Mouse (Mus musculus) stomach, embryonic 15.5 days (tissue): ENCODE data around the gene Nedd4. TPM values are rescaled to one million over a fixed set of nuclear protein-coding genes. Genes with fewer than 3 reads are reported as not detected.

Experiments used
- ATAC-seq: fragments of 200-750 bp; cut with Nextera tagmentation; 2 replicates; pipeline ENCODE4 v1.8.0; 2017; ENCODE audit warnings: low read depth, moderate number of reproducible peaks, moderate TSS enrichment; ENCODE audit not compliant: insufficient read depth, low FRiP score
- H3K27ac ChIP-seq: fragments of 300-500 bp; sonication (generic); 2 replicates; pipeline ENCODE4 v1.5.1; 2015; ENCODE audit warnings: mild to moderate bottlenecking, inconsistent platforms
- H3K27me3 ChIP-seq: fragments of 300-500 bp; sonication (generic); replicated peaks from 2 replicates; pipeline ENCODE4 v1.6.1; 2015; ENCODE audit warnings: inconsistent platforms
- H3K36me3 ChIP-seq: fragments of 300-500 bp; sonication (generic); 2 replicates; pipeline ENCODE4 v1.6.1; 2015; ENCODE audit warnings: inconsistent platforms
- H3K4me1 ChIP-seq: fragments of 300-500 bp; sonication (generic); 2 replicates; pipeline ENCODE4 v1.6.1; 2015; ENCODE audit warnings: inconsistent platforms
- H3K4me2 ChIP-seq: fragments of 300-500 bp; sonication (generic); 2 replicates; pipeline ENCODE4 v1.6.1; 2015; ENCODE audit warnings: mild to moderate bottlenecking, inconsistent platforms
- H3K4me3 ChIP-seq: fragments of 300-500 bp; sonication (generic); replicated peaks from 2 replicates; pipeline ENCODE4 v1.5.1; 2015; ENCODE audit warnings: inconsistent platforms
- H3K9ac ChIP-seq: fragments of 300-500 bp; sonication (generic); 2 replicates; pipeline ENCODE4 v1.6.1; 2015; ENCODE audit warnings: inconsistent platforms
- H3K9me3 ChIP-seq: fragments of 300-500 bp; sonication (generic); 2 replicates; pipeline ENCODE4 v1.6.1; 2016; ENCODE audit warnings: inconsistent platforms
- WGBS: fragments of 180-500 bp; shearing (Covaris S2); methylation state at CpG from one replicate; pipeline ENCODE4 v1.1.7; 2015; 5-methylcytosine and 5-hydroxymethylcytosine counted together
- polyA plus RNA-seq: library from polyadenylated mRNA; unstranded; fragments of >200 nt; fragmentation: Nextera tagmentation; extraction: Ambion mirVana; gene quantifications from 2 replicates; pipeline ENCODE4 v1.2.1, GENCODE M21; 2015

Gene Nedd4
- polyA plus RNA-seq, 1 experiment from 2014 or later: 502 TPM

GRCm38 (mm10) chr9:72705270-72705669 lies 43.1 kb downstream of the Nedd4 start:
- H3K4me3 ChIP-seq: no peak overlapping the region
- no peak overlapping the region for H3K27ac ChIP-seq
- 82% methylated on average over 2 of the region's 2 CpGs for WGBS
- no peak overlapping the region for H3K4me2 ChIP-seq
- no peaks in the 10 kb centered on the region for H3K9me3 ChIP-seq
- no peak overlapping the region for H3K9ac ChIP-seq
- peaks cover 5% of the 10 kb centered on the region for H3K4me1 ChIP-seq
- no peaks in the 10 kb centered on the region for H3K27me3 ChIP-seq
- peaks cover 51% of the 10 kb centered on the region for H3K36me3 ChIP-seq
- ATAC-seq: no peak

GRCm38 (mm10) chr9:72707999-72708398 lies 45.9 kb downstream of the Nedd4 start:
- H3K27ac ChIP-seq: no peak overlapping the region
- H3K4me2 ChIP-seq: no peak overlapping the region
- no peaks in the 10 kb centered on the region for H3K27me3 ChIP-seq
- peaks cover 51% of the 10 kb centered on the region for H3K36me3 ChIP-seq
- no peaks in the 10 kb centered on the region for H3K9me3 ChIP-seq
- 87% methylated on average over 2 of the region's 2 CpGs for WGBS
- H3K4me1 ChIP-seq: 0 out of 2 replicates have a peak, but pooled peaks cover 3% of the 10 kb centered on the region
- no peak overlapping the region for H3K9ac ChIP-seq
- no peak for ATAC-seq
- H3K4me3 ChIP-seq: no peak overlapping the region

GRCm38 (mm10) chr9:72708690-72709089 lies 46.5 kb downstream of the Nedd4 start:
- no peaks in the 10 kb centered on the region for H3K27me3 ChIP-seq
- H3K4me2 ChIP-seq: no peak overlapping the region
- H3K4me3 ChIP-seq: no peak overlapping the region
- H3K27ac ChIP-seq: no peak overlapping the region
- WGBS: 85% methylated on average over 5 of the region's 5 CpGs
- no peaks in the 10 kb centered on the region for H3K9me3 ChIP-seq
- peaks cover 53% of the 10 kb centered on the region for H3K36me3 ChIP-seq
- no peak for ATAC-seq
- H3K9ac ChIP-seq: no peak overlapping the region
- 0 out of 2 replicates have a peak, but pooled peaks cover 3% of the 10 kb centered on the region for H3K4me1 ChIP-seq

DNA sequence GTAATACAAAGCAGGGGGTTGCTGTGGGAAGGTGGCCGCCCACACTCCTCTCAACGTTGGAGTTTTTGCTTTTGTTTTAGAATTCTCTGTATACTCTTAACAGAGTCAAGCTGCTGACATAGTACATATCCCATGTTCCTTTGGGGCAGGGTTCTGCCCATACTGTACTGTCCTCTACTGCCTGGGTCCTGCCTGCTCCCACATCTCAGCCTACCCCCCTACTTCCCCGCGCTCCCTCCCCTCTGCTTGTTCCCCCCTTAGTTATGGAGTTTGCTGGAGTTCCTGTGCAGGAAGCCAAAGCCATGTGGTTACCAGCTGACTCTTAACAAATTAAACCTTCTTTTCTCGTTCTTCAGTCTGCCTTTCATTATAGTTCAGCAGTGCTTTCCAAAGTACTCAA lies 47.9 kb downstream of the Nedd4 start:
- ATAC-seq: no peak; the same call in 1 of the 2 replicates
- Histone ChIP-seq H3K36me3 (peaks cover 57% of the 10 kb centered on the region), H3K9me3 (no peaks in the 10 kb centered on the region)

DNA sequence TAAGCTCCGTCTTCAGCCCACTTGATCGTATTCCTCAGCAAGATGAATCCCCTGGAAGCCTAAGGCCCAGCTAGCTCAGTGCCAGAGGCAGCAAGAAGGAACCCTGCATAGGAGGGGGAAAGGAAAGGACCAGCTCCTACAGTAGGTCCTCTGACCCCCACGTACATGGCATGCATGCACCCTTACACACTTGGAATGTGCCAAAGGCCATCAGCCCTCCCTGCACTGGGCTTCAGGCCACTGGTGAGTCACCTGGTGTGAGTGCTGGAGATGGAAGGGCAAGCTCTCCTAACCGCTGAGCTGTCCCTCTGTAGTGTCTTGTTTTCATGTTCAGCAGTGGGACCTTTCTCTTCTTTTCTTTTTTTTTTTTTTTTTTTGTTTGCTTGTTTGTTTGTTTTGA lies 52.8 kb downstream of the Nedd4 start:
- no peak overlapping the region for H3K4me3 ChIP-seq
- H3K27ac ChIP-seq: no peak overlapping the region
- ATAC-seq: no peak
- no peak overlapping the region for H3K9ac ChIP-seq
- H3K36me3 ChIP-seq: peaks cover 58% of the 10 kb centered on the region
- H3K4me2 ChIP-seq: no peak overlapping the region
- H3K9me3 ChIP-seq: no peaks in the 10 kb centered on the region
- H3K4me1 ChIP-seq: no peaks in the 10 kb centered on the region
- WGBS: 84% methylated on average over 4 of the region's 4 CpGs
- H3K27me3 ChIP-seq: no peaks in the 10 kb centered on the region

More for the DNA sequence above, 47.9 kb downstream of the Nedd4 start:
- Histone ChIP-seq H3K4me3 (no peak overlapping the region), H3K4me2 (no peak overlapping the region), H3K27me3 (no peaks in the 10 kb centered on the region), H3K4me1 (0 out of 2 replicates have a peak, but pooled peaks cover 3% of the 10 kb centered on the region), H3K27ac (no peak overlapping the region), H3K9ac (no peak overlapping the region)
- WGBS: 69% methylated on average over 5 of the region's 5 CpGs

- Histone ChIP-seq H3K9ac (no peak overlapping the region), H3K9me3 (no peaks in the 10 kb centered on the region), H3K4me2 (no peak overlapping the region), H3K27me3 (no peaks in the 10 kb centered on the region), H3K36me3 (peaks cover 64% of the 10 kb centered on the region), H3K27ac (no peak overlapping the region), H3K4me1 (no peaks in the 10 kb centered on the region), H3K4me3 (no peak overlapping the region)
- no peak for ATAC-seq
- WGBS: 90% methylated on average over 7 of the region's 7 CpGs
These were observed 54.1 kb downstream of the Nedd4 start for GRCm38 (mm10) chr9:72716200-72716599.

- H3K9ac ChIP-seq: no peak overlapping the region
- WGBS: 86% methylated on average over 4 of the region's 4 CpGs
- H3K4me1 ChIP-seq: no peaks in the 10 kb centered on the region
- no peak overlapping the region for H3K27ac ChIP-seq
- no peaks in the 10 kb centered on the region for H3K27me3 ChIP-seq
- H3K9me3 ChIP-seq: no peaks in the 10 kb centered on the region
- H3K4me3 ChIP-seq: no peak overlapping the region
- no peak overlapping the region for H3K4me2 ChIP-seq
- no peak for ATAC-seq
- H3K36me3 ChIP-seq: peaks cover 67% of the 10 kb centered on the region
These were observed 57.0 kb downstream of the Nedd4 start for GRCm38 (mm10) chr9:72719143-72719542.

GRCm38 (mm10) chr9:72721221-72721620 lies 59.1 kb downstream of the Nedd4 start:
- no peak for ATAC-seq

GRCm38 (mm10) chr9:72722622-72723021 lies 60.5 kb downstream of the Nedd4 start:
- Histone ChIP-seq H3K27ac (no peak overlapping the region), H3K4me3 (no peak overlapping the region), H3K36me3 (peaks cover 81% of the 10 kb centered on the region), H3K9me3 (no peaks in the 10 kb centered on the region), H3K4me1 (no peaks in the 10 kb centered on the region), H3K4me2 (no peak overlapping the region), H3K27me3 (no peaks in the 10 kb centered on the region), H3K9ac (no peak overlapping the region)
- WGBS: 94% methylated on average over 3 of the region's 3 CpGs
- no peak for ATAC-seq

More at GRCm38 (mm10) chr9:72721221-72721620, 59.1 kb downstream of the Nedd4 start:
- WGBS: 86% methylated on average over 14 of the region's 14 CpGs
- Histone ChIP-seq H3K36me3 (peaks cover 76% of the 10 kb centered on the region), H3K9me3 (no peaks in the 10 kb centered on the region), H3K27me3 (no peaks in the 10 kb centered on the region), H3K4me3 (no peak overlapping the region), H3K9ac (no peak overlapping the region), H3K4me2 (no peak overlapping the region), H3K27ac (no peak overlapping the region), H3K4me1 (no peaks in the 10 kb centered on the region)

DNA sequence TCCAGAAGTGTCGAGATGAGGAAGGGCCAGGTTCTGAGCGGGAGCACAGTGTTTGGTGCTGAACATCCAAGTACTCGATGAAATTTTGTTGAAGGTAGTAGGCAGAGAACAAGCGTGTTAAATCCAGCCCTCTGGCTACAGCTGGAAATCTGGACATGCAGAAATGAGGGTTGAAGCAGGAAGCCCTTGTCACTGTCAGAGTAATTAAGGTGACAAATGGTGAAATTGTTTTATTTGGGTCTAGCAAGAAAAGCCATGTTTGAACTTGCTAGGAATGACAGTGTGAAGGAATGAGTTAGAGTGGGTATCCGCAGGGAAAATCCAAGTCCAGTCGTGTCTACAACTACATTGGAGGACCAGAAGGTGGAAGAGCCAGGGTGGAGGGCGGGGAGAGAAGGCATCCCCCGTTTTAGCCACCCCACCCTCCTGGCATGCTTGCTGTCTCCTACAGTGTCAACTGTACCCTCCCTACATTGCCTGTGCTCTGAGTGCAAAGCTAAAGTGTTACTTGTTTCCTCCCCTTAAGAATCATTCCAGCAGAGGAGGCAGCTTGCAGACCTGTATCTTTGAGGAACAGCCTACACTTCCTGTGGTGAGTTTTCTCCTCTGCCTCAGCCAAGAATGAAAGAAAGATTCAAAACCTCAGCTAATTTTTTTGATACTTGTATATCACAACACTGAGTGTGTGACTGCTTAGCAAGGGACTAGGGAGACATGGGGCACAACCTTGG lies 62.5 kb downstream of the Nedd4 start:
- Histone ChIP-seq H3K36me3 (peaks cover 76% of the 10 kb centered on the region), H3K27me3 (no peaks in the 10 kb centered on the region), H3K27ac (no peak overlapping the region; the same call in 1 of the 2 replicates), H3K9me3 (no peaks in the 10 kb centered on the region), H3K4me1 (no peaks in the 10 kb centered on the region), H3K9ac (0 out of 2 replicates have a peak overlapping the region, but pooled peaks have one; percentile 1), H3K4me2 (no peak overlapping the region), H3K4me3 (no peak overlapping the region)
- ATAC-seq: no peak
- WGBS: 53% methylated on average over 8 of the region's 8 CpGs

GRCm38 (mm10) chr9:72733966-72734365 lies 71.8 kb downstream of the Nedd4 start:
- Histone ChIP-seq H3K27me3 (no peaks in the 10 kb centered on the region), H3K4me2 (no peak overlapping the region), H3K9me3 (no peaks in the 10 kb centered on the region), H3K27ac (no peak overlapping the region), H3K9ac (no peak overlapping the region), H3K36me3 (peaks cover 65% of the 10 kb centered on the region), H3K4me3 (no peak overlapping the region), H3K4me1 (no peaks in the 10 kb centered on the region)
- WGBS: 35% methylated on average over 3 of the region's 3 CpGs
- no peak for ATAC-seq

DNA sequence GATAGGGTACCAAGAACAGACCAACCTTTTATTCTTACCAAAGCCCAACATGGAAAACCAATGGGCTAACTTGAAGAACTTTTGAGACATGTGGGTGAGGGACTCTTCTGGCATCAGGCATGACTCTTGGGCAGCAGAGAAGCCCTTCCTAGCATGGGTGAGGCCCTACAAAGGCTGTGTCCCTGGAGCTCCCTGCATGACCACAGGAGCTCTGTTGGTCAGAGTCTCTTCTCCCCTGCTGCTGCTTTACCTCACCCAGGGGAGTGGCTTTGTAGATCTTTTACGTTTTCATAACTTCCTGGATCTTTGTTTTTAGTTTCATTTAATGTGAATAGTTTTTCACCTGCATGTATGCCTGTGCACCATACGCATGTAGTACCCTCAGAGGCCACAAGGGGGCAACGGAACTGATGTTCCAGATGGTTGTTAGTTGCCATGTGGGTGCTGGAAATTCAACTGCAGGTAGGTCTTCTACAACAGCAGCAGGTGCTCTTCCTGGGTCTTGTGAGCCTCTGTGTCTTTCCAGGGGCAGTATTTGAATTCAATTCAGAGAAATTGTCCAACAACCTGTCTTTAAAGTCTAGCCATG lies 73.8 kb downstream of the Nedd4 start:
- Histone ChIP-seq H3K27ac (no peak overlapping the region), H3K4me3 (no peak overlapping the region), H3K36me3 (peaks cover 72% of the 10 kb centered on the region), H3K9ac (no peak overlapping the region), H3K4me2 (no peak overlapping the region), H3K27me3 (no peaks in the 10 kb centered on the region), H3K9me3 (no peaks in the 10 kb centered on the region), H3K4me1 (no peaks in the 10 kb centered on the region)
- 47% methylated on average over 3 of the region's 3 CpGs for WGBS
- ATAC-seq: no peak
